Mouse (Mus musculus) stomach, embryonic 14.5 days (tissue): ENCODE data around the gene Zp3. TPM values are rescaled to one million over a fixed set of nuclear protein-coding genes. Genes with fewer than 3 reads are reported as not detected.

Experiments used
- ATAC-seq: fragments of 200-750 bp; cut with Nextera tagmentation; 2 replicates; pipeline ENCODE4 v1.8.0; 2017; ENCODE audit warnings: low read depth, moderate TSS enrichment; ENCODE audit not compliant: insufficient number of reproducible peaks, insufficient read depth, low FRiP score
- H3K27ac ChIP-seq: fragments of 300-500 bp; sonication (generic); 2 replicates; pipeline ENCODE4 v1.5.1; 2014; ENCODE audit warnings: mild to moderate bottlenecking, low read length, moderate library complexity, mixed read lengths
- H3K27me3 ChIP-seq: fragments of 300-500 bp; sonication (generic); 2 replicates; pipeline ENCODE4 v1.6.1; 2014; ENCODE audit warnings: low read length, control low read depth, mixed read lengths; ENCODE audit not compliant: control insufficient read depth, insufficient read depth
- H3K36me3 ChIP-seq: fragments of 300-500 bp; sonication (generic); 2 replicates; pipeline ENCODE4 v1.6.1; 2014; ENCODE audit warnings: mild to moderate bottlenecking, control low read depth, low read length, moderate library complexity, mixed read lengths; ENCODE audit not compliant: control insufficient read depth, insufficient read depth
- H3K4me1 ChIP-seq: fragments of 300-500 bp; sonication (generic); 2 replicates; pipeline ENCODE4 v1.6.1; 2014; ENCODE audit warnings: low read length, control low read depth, mixed read lengths; ENCODE audit not compliant: control insufficient read depth, insufficient read depth
- H3K4me2 ChIP-seq: fragments of 300-500 bp; sonication (generic); replicated peaks from 2 replicates; pipeline ENCODE4 v1.6.1; 2014; ENCODE audit warnings: low read depth, low read length, control low read depth
- H3K4me3 ChIP-seq: fragments of 300-500 bp; sonication (generic); 2 replicates; pipeline ENCODE4 v1.5.1; 2014; ENCODE audit warnings: low read depth, low read length, control low read depth
- H3K9ac ChIP-seq: fragments of 300-500 bp; sonication (generic); replicated peaks from 2 replicates; pipeline ENCODE4 v1.6.1; 2014; ENCODE audit warnings: low read depth, mild to moderate bottlenecking, control low read depth, low read length, moderate library complexity, mixed read lengths
- H3K9me3 ChIP-seq: fragments of 300-500 bp; sonication (generic); 2 replicates; pipeline ENCODE4 v1.6.1; 2016; ENCODE audit warnings: low read depth, low read length, control low read depth; ENCODE audit not compliant: control insufficient read depth
- WGBS: fragments of 180-500 bp; shearing (Covaris S2); extraction: QIAGEN DNeasy Blood & Tissue Kit; methylation state at CpG from one replicate; pipeline ENCODE4 v1.1.7; 2014; 5-methylcytosine and 5-hydroxymethylcytosine counted together
- polyA plus RNA-seq: library from polyadenylated mRNA; unstranded; fragments of >200 nt; fragmentation: Nextera tagmentation; extraction: Ambion mirVana; gene quantifications from 2 replicates; pipeline ENCODE4 v1.2.1, GENCODE M21; 2014

Zp3 gene
- polyA plus RNA-seq, result not detected in 2 replicates

DNA sequence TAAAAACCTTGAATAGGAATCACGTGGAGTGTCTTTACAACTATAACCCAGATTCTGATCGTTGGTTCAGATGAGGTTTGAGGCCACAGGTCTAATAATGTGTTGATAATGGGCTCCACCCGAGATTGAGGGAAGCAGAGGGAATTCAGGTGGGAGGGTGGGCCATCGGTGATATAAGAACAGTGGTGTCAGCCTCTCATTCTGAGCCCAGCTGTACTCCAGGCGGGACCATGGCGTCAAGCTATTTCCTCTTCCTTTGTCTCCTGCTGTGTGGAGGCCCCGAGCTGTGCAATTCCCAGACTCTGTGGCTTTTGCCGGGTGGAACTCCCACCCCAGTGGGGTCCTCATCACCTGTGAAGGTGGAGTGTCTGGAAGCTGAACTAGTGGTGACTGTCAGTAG is at the start of gene Zp3:
Zp3 (plus strand) TSS at position 196 of the 400 bp plus-strand sequence.
- H3K9me3 ChIP-seq, result no peaks in the 10 kb centered on the region
- no peak within 1 kb of the TSS for H3K27ac ChIP-seq
- no peaks in the 10 kb centered on the region for H3K4me1 ChIP-seq
- no peak within 1 kb of the TSS for H3K4me2 ChIP-seq
- H3K27me3 ChIP-seq, result no peaks in the 10 kb centered on the region
- WGBS, result 74% methylated on average over 8 of the region's 8 CpGs
- no peak within 1 kb of the TSS for H3K4me3 ChIP-seq
- no peak for ATAC-seq
- H3K36me3 ChIP-seq, result no peaks in the 10 kb centered on the region
- no peak within 1 kb of the TSS for H3K9ac ChIP-seq

DNA sequence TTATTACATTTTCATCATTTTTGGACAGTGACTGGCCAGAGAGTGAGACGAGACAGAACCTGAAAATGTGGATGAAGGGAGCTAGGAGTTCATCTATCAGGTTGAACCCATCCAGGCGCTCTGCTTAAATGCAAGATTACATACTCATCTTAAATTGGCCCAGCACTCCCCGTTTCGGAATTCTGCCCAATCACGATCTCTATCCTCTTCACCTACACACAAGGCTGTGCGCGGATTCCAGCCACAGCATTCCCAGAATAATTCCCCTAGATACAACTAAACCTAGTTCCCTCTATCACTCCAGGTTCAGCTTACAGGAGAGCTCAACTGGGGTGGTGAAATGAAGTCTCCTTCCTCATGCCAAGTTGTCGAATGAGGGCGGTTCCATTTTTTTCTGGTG is 48.4 kb upstream of the Zp3 start:
- peaks cover 44% of the 10 kb centered on the region for H3K36me3 ChIP-seq
- no peak overlapping the region for H3K4me2 ChIP-seq
- no peak overlapping the region for H3K4me3 ChIP-seq
- no peaks in the 10 kb centered on the region for H3K27me3 ChIP-seq
- no peak overlapping the region for H3K9ac ChIP-seq
- no peak for ATAC-seq
- no peaks in the 10 kb centered on the region for H3K9me3 ChIP-seq
- H3K27ac ChIP-seq, result no peak overlapping the region
- WGBS, result 88% methylated on average over 9 of the region's 9 CpGs
- 0 out of 2 replicates have a peak, but pooled peaks cover 3% of the 10 kb centered on the region for H3K4me1 ChIP-seq

DNA sequence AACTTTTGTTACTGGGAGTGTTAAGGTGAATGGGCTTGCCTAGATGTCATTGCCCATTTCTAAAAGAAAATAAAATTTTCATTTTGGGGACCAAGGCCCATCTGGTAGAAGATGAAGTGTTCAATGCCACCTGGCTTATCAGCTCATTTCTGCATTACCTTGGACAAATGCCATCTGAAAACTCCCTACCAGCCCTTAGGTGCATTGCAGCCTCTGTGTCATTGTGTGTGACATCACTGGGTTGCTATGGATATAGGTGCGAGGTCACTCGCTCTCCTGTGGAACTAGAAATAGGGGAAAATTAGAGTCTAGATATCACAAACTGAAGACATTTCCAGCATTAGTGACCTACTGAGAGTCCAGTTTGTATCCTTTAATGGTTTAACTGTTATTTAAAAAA is 47.5 kb upstream of the Zp3 start:
- no peak overlapping the region for H3K9ac ChIP-seq
- no peaks in the 10 kb centered on the region for H3K9me3 ChIP-seq
- H3K36me3 ChIP-seq, result peaks cover 36% of the 10 kb centered on the region
- H3K4me2 ChIP-seq, result 0 out of 2 replicates have a peak overlapping the region, but pooled peaks have one; percentile 23
- 90% methylated on average over 2 of the region's 2 CpGs for WGBS
- H3K4me1 ChIP-seq, result 0 out of 2 replicates have a peak, but pooled peaks cover 3% of the 10 kb centered on the region
- no peak overlapping the region for H3K27ac ChIP-seq
- ATAC-seq, result no peak
- no peaks in the 10 kb centered on the region for H3K27me3 ChIP-seq
- H3K4me3 ChIP-seq, result no peak overlapping the region

DNA sequence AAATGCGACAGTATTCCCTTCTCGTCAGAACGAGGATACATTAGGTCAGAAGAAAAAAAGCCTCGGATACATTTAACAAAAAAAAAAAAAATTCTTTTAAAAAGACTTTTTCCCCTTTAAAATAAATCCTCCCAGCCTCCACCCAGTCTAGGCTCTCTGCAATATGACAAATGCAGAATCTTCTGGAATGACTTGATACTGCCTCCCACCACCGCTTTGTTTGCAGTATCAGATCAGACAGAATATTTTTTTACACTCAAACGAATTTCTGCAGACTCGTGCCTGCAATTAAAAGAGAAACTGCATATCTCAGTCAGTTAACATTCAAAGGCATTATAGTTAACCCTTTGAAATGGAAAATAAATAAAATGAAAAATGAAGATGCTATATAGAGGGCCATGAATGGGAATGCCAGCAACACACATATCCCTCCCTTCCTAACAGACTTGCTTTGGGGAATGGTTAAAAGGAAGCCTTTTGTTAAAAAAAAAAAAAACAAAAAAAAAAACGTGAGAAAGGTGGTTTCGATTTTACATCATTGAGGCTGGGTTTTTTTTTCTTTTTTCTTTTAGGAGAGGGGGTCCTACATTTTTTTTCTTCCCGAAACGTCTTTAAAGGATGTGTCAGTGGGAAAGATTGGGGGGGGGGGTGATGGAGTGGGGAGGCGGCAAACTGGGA is 46.5 kb upstream of the Zp3 start:
- Histone ChIP-seq H3K27ac (peak overlapping the region; percentile 97), H3K4me3 (peak overlapping the region; percentile 57), H3K9ac (peak overlapping the region; percentile 50), H3K9me3 (no peaks in the 10 kb centered on the region), H3K4me1 (0 out of 2 replicates have a peak, but pooled peaks cover 3% of the 10 kb centered on the region), H3K27me3 (no peaks in the 10 kb centered on the region), H3K4me2 (peak overlapping the region; percentile 67), H3K36me3 (peaks cover 33% of the 10 kb centered on the region)
- no peak for ATAC-seq
- WGBS, result 6% methylated on average over 12 of the region's 12 CpGs

DNA sequence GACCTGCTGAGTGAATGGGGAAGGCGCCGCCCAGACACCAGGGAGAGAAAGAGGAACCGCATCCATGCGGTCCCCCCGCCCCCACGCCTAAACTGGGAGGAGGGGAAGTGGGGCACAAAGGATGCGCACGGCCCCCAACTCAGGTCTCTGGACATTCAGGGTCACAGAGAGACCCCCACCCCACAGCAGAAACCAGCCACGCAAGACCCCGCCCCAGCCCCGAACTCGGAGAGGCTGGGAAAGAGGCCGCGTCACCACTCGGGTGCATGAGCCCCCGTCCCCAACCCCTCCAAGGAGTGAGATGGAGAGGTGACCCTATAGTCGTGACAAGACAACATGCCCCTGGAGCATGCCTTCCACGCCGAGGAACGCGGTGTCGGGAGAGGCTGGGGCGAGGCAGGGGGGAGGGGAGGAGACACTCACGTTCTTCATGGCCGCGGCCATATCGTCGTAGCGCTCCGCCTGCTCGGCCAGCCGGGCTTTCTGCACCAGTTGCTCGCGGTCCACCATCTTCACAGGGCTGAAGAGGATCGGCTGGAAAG is 45.9 kb upstream of the Zp3 start:
- ATAC-seq, result peak; percentile 66; the same call in 1 of the 2 replicates
- H3K4me3 ChIP-seq, result peak overlapping the region; percentile 57
- no peaks in the 10 kb centered on the region for H3K27me3 ChIP-seq
- peak overlapping the region; percentile 67 for H3K4me2 ChIP-seq
- under 1% methylated on average over 35 of the region's 35 CpGs for WGBS
- peak overlapping the region; percentile 97 for H3K27ac ChIP-seq
- no peaks in the 10 kb centered on the region for H3K9me3 ChIP-seq
- H3K4me1 ChIP-seq, result 0 out of 2 replicates have a peak, but pooled peaks cover 3% of the 10 kb centered on the region
- peak overlapping the region; percentile 50 for H3K9ac ChIP-seq
- peaks cover 33% of the 10 kb centered on the region for H3K36me3 ChIP-seq

DNA sequence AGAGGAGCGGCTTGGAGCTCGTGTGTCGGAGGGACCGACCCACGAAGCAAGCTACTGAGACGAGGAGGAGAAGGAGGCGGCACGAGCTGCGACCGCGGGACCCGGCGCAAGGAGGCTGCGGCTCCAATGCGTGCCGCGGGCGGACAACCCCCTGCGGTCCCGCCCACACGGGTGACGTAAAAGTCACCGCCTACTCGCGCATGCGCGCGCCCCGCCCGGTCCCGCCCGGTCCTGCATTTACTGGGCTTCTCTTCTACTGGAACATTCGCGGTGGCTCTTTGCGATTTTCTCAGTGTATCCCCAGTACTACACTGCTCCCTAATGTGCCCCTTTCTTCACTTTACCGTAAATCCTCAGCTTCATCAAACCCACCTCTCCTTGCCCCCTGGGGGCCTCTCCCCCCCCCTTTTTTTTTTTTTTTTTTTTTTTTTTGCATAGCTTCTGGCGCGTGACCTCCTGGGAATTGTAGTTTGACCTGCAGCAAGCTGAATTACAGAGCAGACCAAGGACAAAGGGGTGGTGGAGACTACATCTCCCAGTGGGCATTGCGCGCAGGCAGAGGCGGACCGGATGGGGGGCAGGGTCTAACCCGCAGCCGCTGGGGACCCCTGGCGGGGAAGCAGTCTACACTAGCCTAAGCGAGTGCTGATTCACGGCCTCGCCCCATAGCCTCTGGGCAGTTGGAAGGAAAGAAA is 45.3 kb upstream of the Zp3 start, which contains the start of gene Ywhag:
Ywhag (minus strand) TSS at position 136 of the 695 bp plus-strand sequence.
- Histone ChIP-seq H3K27me3 (no peaks in the 10 kb centered on the region), H3K9me3 (no peaks in the 10 kb centered on the region), H3K4me1 (0 out of 2 replicates have a peak, but pooled peaks cover 3% of the 10 kb centered on the region), H3K4me3 (peak within 1 kb of the TSS; percentile 57), H3K36me3 (peaks cover 29% of the 10 kb centered on the region), H3K9ac (peak within 1 kb of the TSS; percentile 50), H3K4me2 (peak within 1 kb of the TSS; percentile 67), H3K27ac (peak within 1 kb of the TSS; percentile 97)
- peak; percentile 96 for ATAC-seq
- WGBS, result under 1% methylated on average over 45 of the region's 48 CpGs

DNA sequence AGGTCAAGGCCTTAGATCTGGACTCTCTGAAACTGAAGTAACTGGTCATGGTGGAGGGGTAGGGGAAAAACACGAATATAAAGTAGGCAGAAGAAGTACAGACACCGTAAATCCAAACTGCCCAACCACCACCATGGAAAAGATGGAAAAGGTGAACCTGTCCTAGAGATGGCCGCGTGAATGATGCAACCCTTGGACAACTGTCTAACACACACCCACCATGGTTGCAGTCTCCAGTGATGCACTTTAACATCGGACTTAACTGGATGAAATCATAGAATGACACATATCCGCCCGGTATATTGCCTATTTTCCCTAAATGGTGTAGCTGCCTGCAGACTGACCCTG is 44.7 kb upstream of the Zp3 start:
- H3K4me1 ChIP-seq, result 0 out of 2 replicates have a peak, but pooled peaks cover 3% of the 10 kb centered on the region
- no peaks in the 10 kb centered on the region for H3K9me3 ChIP-seq
- 54% methylated on average over 7 of the region's 7 CpGs for WGBS
- H3K4me3 ChIP-seq, result 0 out of 2 replicates have a peak overlapping the region, but pooled peaks have one; percentile 57
- H3K36me3 ChIP-seq, result peaks cover 23% of the 10 kb centered on the region
- H3K27ac ChIP-seq, result peak overlapping the region; percentile 74; the same call in 1 of the 2 replicates
- ATAC-seq, result peak; percentile 23
- no peaks in the 10 kb centered on the region for H3K27me3 ChIP-seq
- no peak overlapping the region for H3K9ac ChIP-seq
- H3K4me2 ChIP-seq, result peak overlapping the region; percentile 26

DNA sequence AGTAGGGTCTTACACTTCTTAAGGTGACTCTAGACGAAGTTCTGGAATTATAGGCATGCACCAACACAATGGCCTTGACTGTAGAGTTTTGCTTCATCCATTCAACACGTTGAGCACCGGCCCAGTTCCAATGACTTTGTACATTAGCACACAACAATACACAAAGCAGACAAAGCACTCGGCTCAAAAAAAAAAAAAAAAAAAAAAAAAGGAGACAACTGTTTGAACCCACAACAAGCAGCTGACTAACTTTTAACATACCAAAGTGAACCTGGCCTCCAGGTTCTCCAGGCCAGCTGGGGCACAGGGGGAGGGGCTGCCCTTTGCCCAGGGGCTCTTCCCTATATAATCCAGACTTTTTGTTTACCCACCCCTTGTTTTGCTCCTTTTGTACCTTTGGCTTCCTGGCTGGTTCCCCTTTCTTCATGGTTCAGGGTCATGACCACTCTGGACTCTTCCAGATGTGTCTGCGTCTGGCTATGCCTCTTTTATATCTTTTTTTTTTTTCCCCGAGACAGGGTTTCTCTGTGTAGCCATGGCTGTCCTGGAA is 44.2 kb upstream of the Zp3 start:
- Histone ChIP-seq H3K4me2 (no peak overlapping the region), H3K27me3 (no peaks in the 10 kb centered on the region), H3K9me3 (no peaks in the 10 kb centered on the region), H3K36me3 (peaks cover 18% of the 10 kb centered on the region), H3K4me3 (no peak overlapping the region), H3K4me1 (0 out of 2 replicates have a peak, but pooled peaks cover 3% of the 10 kb centered on the region), H3K9ac (no peak overlapping the region), H3K27ac (no peak overlapping the region)
- 82% methylated on average over 6 of the region's 6 CpGs for WGBS
- ATAC-seq, result no peak
